Mouse (Mus musculus) lung, adult 2 months (tissue): ENCODE results near the gene Ttc25.

Source experiments
- CTCF ChIP-seq: fragments of 200-500 bp; IDR thresholded peaks from 2 replicates; pipeline ENCODE4 v1.5.1; 2011; ENCODE audit warnings: mild to moderate bottlenecking, low read length, control low read depth; ENCODE audit not compliant: insufficient read depth
- POLR2A ChIP-seq: fragments of 200-500 bp; IDR thresholded peaks from 2 replicates; pipeline ENCODE4 v1.6.1; 2011; ENCODE audit warnings: low read depth, mild to moderate bottlenecking, control low read depth, low read length, borderline replicate concordance; ENCODE audit errors: extremely low read depth

DNA sequence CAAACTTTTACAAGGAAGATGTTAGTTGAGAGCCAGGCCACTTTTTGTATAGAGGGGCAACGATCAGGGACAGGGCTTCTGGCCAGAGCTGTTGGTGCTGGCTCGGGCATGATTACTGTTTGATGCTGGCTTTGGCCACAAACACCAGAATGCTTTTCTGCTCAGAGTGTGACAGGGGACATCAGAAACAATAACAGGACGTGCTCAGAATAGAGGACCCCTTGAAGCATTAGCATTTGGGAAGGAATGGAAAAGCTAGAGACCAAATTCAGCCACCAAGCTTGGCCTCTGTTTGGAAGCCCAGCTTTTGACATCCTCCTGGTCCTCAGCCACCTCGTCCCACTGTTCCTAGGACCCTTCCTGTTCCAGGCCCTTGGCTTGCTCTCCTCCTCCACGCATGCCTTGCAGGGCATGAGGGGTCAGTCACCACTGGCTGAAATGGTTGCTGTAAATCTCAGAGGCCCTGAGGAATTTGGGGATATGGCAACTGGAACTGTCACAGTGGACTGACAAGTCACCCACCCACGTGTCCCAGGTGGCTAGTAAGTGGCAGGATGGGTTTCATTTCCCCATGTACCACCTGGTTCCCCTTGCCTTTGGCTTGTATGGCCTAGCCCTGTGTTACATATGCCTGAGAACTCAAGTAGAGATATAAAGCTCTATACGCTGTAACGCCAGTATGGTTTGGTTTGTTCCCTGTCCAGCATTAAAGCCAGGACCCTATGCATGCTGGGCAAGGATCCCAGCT is 32.6 kb downstream of the Ttc25 start:
- TF ChIP-seq CTCF (no peak), POLR2A (no peak)
